Mouse (Mus musculus): ENCODE data around the gene Fgf15. TPM values are rescaled to one million over a fixed set of nuclear protein-coding genes. Genes with fewer than 3 reads are reported as not detected.

Gene Fgf15
- total and polyA plus RNA-seq, 3 experiments, result 16.6 to 19.1 TPM; not detected in 1

- no peaks in the 10 kb centered on the region for H3K4me1 ChIP-seq (ENCODE audit: control insufficient read depth in 1 of 2, insufficient read depth in 2 of 2, low read length in 2 of 2)
- H3K4me3 ChIP-seq (ENCODE audit: control insufficient read depth in 1 of 2, insufficient read depth in 1 of 2, low read depth in 2 of 2, low read length in 2 of 2), result no peak overlapping the region
- no peaks in the 10 kb centered on the region for H3K9me3 ChIP-seq (replicated peaks; ENCODE audit: insufficient read depth, low read length)
- TF ChIP-seq POLR2AphosphoS2 (IDR thresholded peaks at IDR 0.05; ENCODE audit: low read length), result no peak
- no peak for TF ChIP-seq BHLHE40 (IDR thresholded peaks at IDR 0.05; ENCODE audit: borderline replicate concordance, low read depth, low read length)
- TF ChIP-seq HCFC1 (IDR thresholded peaks at IDR 0.05; ENCODE audit: low read depth, low read length), result no peak
- no peak for TF ChIP-seq CHD2 (IDR thresholded peaks at IDR 0.05; ENCODE audit: low read length)
- no peak for TF ChIP-seq POLR2A (IDR thresholded peaks at IDR 0.05; ENCODE audit: control insufficient read depth in 1 of 2, insufficient read depth in 1 of 2, low read depth in 1 of 2, low read length in 2 of 2, poor library complexity in 1 of 2)
- TF ChIP-seq GABPA (IDR thresholded peaks at IDR 0.05; ENCODE audit: low read depth, low read length), result no peak
- no peak for TF ChIP-seq CTCF (IDR thresholded peaks at IDR 0.05 in 2 of 3, conservative IDR thresholded peaks at IDR 0.05 in 1 of 3; ENCODE audit: control insufficient read depth in 1 of 3, insufficient read depth in 1 of 3, low read depth in 2 of 3, low read length in 3 of 3, poor library complexity in 1 of 3, severe bottlenecking in 1 of 3)
- TF ChIP-seq CHD1 (IDR thresholded peaks at IDR 0.05; ENCODE audit: low read depth, low read length), result no peak
- TF ChIP-seq MYC (IDR thresholded peaks at IDR 0.05; ENCODE audit: low read depth, low read length), result no peak
- TF ChIP-seq RAD21 (IDR thresholded peaks at IDR 0.05; ENCODE audit: low read depth, low read length), result no peak
- no peak for TF ChIP-seq ZNF384 (IDR thresholded peaks at IDR 0.05; ENCODE audit: low read depth, low read length)
- no peak for TF ChIP-seq E2F4 (IDR thresholded peaks at IDR 0.05; ENCODE audit: borderline replicate concordance, low read depth, low read length)
- TF ChIP-seq MYB (IDR thresholded peaks at IDR 0.05; ENCODE audit: low read depth, low read length), result no peak
- no peak for TF ChIP-seq TAL1 (IDR thresholded peaks at IDR 0.05; ENCODE audit: low read length)
- no peak for TF ChIP-seq ZC3H11A (IDR thresholded peaks at IDR 0.05; ENCODE audit: low read depth, low read length)
- no peak for TF ChIP-seq SIN3A (IDR thresholded peaks at IDR 0.05; ENCODE audit: low read length)
- TF ChIP-seq MEF2A (IDR thresholded peaks at IDR 0.05; ENCODE audit: extremely low read depth, insufficient replicate concordance, low read depth, low read length, poor library complexity, severe bottlenecking), result no peak
- no peak for TF ChIP-seq USF2 (IDR thresholded peaks at IDR 0.05; ENCODE audit: borderline replicate concordance in 1 of 2, insufficient read depth in 1 of 2, low read depth in 1 of 2, low read length in 2 of 2)
- no peak for TF ChIP-seq KAT2A (conservative IDR thresholded peaks at IDR 0.05; ENCODE audit: low read depth, low read length)
- H3K27ac ChIP-seq (ENCODE audit: control insufficient read depth, low read depth, low read length), result no peak overlapping the region
- no peak for DNase-seq (ENCODE audit: low read depth, low spot score)
- H3K27me3 ChIP-seq (ENCODE audit: control insufficient read depth in 1 of 2, insufficient read depth in 2 of 2, low read length in 2 of 2), result no peaks in the 10 kb centered on the region
- H3K79me2 ChIP-seq (ENCODE audit: control insufficient read depth, insufficient read depth, low read length, poor library complexity), result no peaks in the 10 kb centered on the region
- no peaks in the 10 kb centered on the region for H3K36me3 ChIP-seq (ENCODE audit: control insufficient read depth in 1 of 2, insufficient read depth in 2 of 2, low read length in 2 of 2)
- no peak overlapping the region for H3K9ac ChIP-seq (ENCODE audit: control insufficient read depth, low read depth, low read length, poor library complexity, severe bottlenecking)
Observed at GRCm38 (mm10) chr7:144863196-144863595, 33.1 kb upstream of the Fgf15 start.

- Histone ChIP-seq H3K27ac (ENCODE audit: control insufficient read depth, low read depth, low read length) (no peak overlapping the region), H3K4me3 (ENCODE audit: control insufficient read depth in 1 of 2, insufficient read depth in 1 of 2, low read depth in 2 of 2, low read length in 2 of 2) (no peak overlapping the region), H3K9ac (ENCODE audit: control insufficient read depth, low read depth, low read length, poor library complexity, severe bottlenecking) (no peak overlapping the region), H3K4me1 (ENCODE audit: control insufficient read depth in 1 of 2, insufficient read depth in 2 of 2, low read length in 2 of 2) (no peaks in the 10 kb centered on the region), H3K79me2 (ENCODE audit: control insufficient read depth, insufficient read depth, low read length, poor library complexity) (no peaks in the 10 kb centered on the region), H3K9me3 (replicated peaks; ENCODE audit: insufficient read depth, low read length) (no peaks in the 10 kb centered on the region), H3K36me3 (ENCODE audit: control insufficient read depth in 1 of 2, insufficient read depth in 2 of 2, low read length in 2 of 2) (no peaks in the 10 kb centered on the region), H3K27me3 (ENCODE audit: control insufficient read depth in 1 of 2, insufficient read depth in 2 of 2, low read length in 2 of 2) (no peaks in the 10 kb centered on the region)
- DNase-seq (ENCODE audit: low read depth, low spot score), result no peak
- TF ChIP-seq UBTF (IDR thresholded peaks at IDR 0.05; ENCODE audit: borderline replicate concordance, insufficient read depth, low read depth, low read length) (no peak), HCFC1 (IDR thresholded peaks at IDR 0.05; ENCODE audit: low read depth, low read length) (no peak), ELF1 (IDR thresholded peaks at IDR 0.05; ENCODE audit: low read depth, low read length) (no peak), ZKSCAN1 (IDR thresholded peaks at IDR 0.05; ENCODE audit: low read depth, low read length) (no peak), ZNF384 (IDR thresholded peaks at IDR 0.05; ENCODE audit: low read depth, low read length) (no peak), ZMIZ1 (IDR thresholded peaks at IDR 0.05; ENCODE audit: low read depth, low read length) (no peak)
Observed at GRCm38 (mm10) chr7:144864160-144864670, 32.1 kb upstream of the Fgf15 start.
